Mouse (Mus musculus) embryonic facial prominence, embryonic 11.5 days (tissue): ENCODE measurements around the gene Pigv. TPM values are rescaled to one million over a fixed set of nuclear protein-coding genes. Genes with fewer than 3 reads are reported as not detected.
A peak's percentile ranks its signal among the peaks of the same experiment; 100 is the strongest.

Source experiments
- ATAC-seq: fragments of 200-750 bp; cut with Nextera tagmentation; replicated peaks from 2 replicates; pipeline ENCODE4 v1.8.0; 2017; ENCODE audit warnings: low read depth; ENCODE audit not compliant: insufficient number of reproducible peaks, low FRiP score, low TSS enrichment
- DNase-seq: peaks from one replicate; pipeline ENCODE4 v3.0.0-alpha.2; 2015; ENCODE audit warnings: low spot score
- H3K27ac ChIP-seq: fragments of 300-500 bp; sonication (generic); replicated peaks from 2 replicates; pipeline ENCODE4 v1.5.1; 2014; ENCODE audit warnings: mild to moderate bottlenecking, low read depth, low read length, control low read depth
- H3K27me3 ChIP-seq: fragments of 300-500 bp; sonication (generic); 2 replicates; pipeline ENCODE4 v1.6.1; 2014; ENCODE audit warnings: mild to moderate bottlenecking, low read length, moderate library complexity, mixed read lengths; ENCODE audit not compliant: control insufficient read depth, insufficient read depth
- H3K36me3 ChIP-seq: fragments of 300-500 bp; sonication (generic); replicated peaks from 2 replicates; pipeline ENCODE4 v1.6.1; 2014; ENCODE audit warnings: low read depth, mild to moderate bottlenecking, low read length, moderate library complexity, mixed read lengths; ENCODE audit not compliant: control insufficient read depth, insufficient read depth
- H3K4me1 ChIP-seq: fragments of 300-500 bp; sonication (generic); 2 replicates; pipeline ENCODE4 v1.6.1; 2014; ENCODE audit warnings: low read length, mixed read lengths; ENCODE audit not compliant: control insufficient read depth, insufficient read depth
- H3K4me2 ChIP-seq: fragments of 300-500 bp; sonication (generic); 2 replicates; pipeline ENCODE4 v1.6.1; 2014; ENCODE audit warnings: low read depth, mild to moderate bottlenecking, control low read depth, low read length, moderate library complexity
- H3K4me3 ChIP-seq: fragments of 300-500 bp; sonication (generic); 2 replicates; pipeline ENCODE4 v1.5.1; 2014; ENCODE audit warnings: low read depth, low read length, control low read depth
- H3K9ac ChIP-seq: fragments of 300-500 bp; sonication (generic); replicated peaks from 2 replicates; pipeline ENCODE4 v1.6.1; 2014; ENCODE audit warnings: mild to moderate bottlenecking, control low read depth, low read length
- H3K9me3 ChIP-seq: fragments of 300-500 bp; sonication (generic); replicated peaks from 2 replicates; pipeline ENCODE4 v1.6.1; 2016; ENCODE audit warnings: mild to moderate bottlenecking, low read length, inconsistent platforms, mixed read lengths; ENCODE audit not compliant: control insufficient read depth
- WGBS: fragments of 180-500 bp; shearing (Covaris S2); extraction: QIAGEN DNeasy Blood & Tissue Kit; methylation state at CpG from one replicate; pipeline ENCODE4 v1.1.7; 2014; 5-methylcytosine and 5-hydroxymethylcytosine counted together
- polyA plus RNA-seq: library from polyadenylated mRNA; unstranded; fragments of >200 nt; fragmentation: Nextera tagmentation; extraction: Ambion mirVana; gene quantifications from 2 replicates; pipeline ENCODE4 v1.2.1, GENCODE M21; 2014

The Pigv gene
- polyA plus RNA-seq, 1 experiment from 2014 or later, result 9.9 TPM

- H3K4me2 ChIP-seq, result peak overlapping the region; percentile 69
- H3K27me3 ChIP-seq, result no peaks in the 10 kb centered on the region
- H3K4me3 ChIP-seq, result peak overlapping the region; percentile 65
- ATAC-seq (no peak), DNase-seq (peak; percentile 89)
- H3K4me1 ChIP-seq, result no peaks in the 10 kb centered on the region; the same call in 1 of the 2 replicates
- WGBS, result 5% methylated on average over 13 of the region's 13 CpGs
- peak overlapping the region; percentile 91 for H3K9ac ChIP-seq
- no peaks in the 10 kb centered on the region for H3K9me3 ChIP-seq
- H3K27ac ChIP-seq, result peak overlapping the region; percentile 95
- no peaks in the 10 kb centered on the region for H3K36me3 ChIP-seq
These were observed 1.1 kb downstream of the Pigv start for GRCm38 (mm10) chr4:133671184-133671880.

GRCm38 (mm10) chr4:133669652-133670210 is 2.7 kb downstream of the Pigv start:
- H3K9me3 ChIP-seq, result no peaks in the 10 kb centered on the region
- no peak overlapping the region for H3K4me3 ChIP-seq
- no peaks in the 10 kb centered on the region for H3K36me3 ChIP-seq
- H3K9ac ChIP-seq, result no peak overlapping the region
- 69% methylated on average over 6 of the region's 6 CpGs for WGBS
- DNase-seq (no peak), ATAC-seq (no peak)
- H3K27ac ChIP-seq, result no peak overlapping the region
- no peak overlapping the region for H3K4me2 ChIP-seq
- H3K27me3 ChIP-seq, result no peaks in the 10 kb centered on the region
- H3K4me1 ChIP-seq, result no peaks in the 10 kb centered on the region; the same call in 1 of the 2 replicates

- H3K9ac ChIP-seq, result no peak overlapping the region
These were observed 3.9 kb downstream of the Pigv start for GRCm38 (mm10) chr4:133668537-133668936.

GRCm38 (mm10) chr4:133666199-133666598 is 6.2 kb downstream of the Pigv start:
- Histone ChIP-seq H3K9me3 (no peaks in the 10 kb centered on the region), H3K36me3 (peaks cover 2% of the 10 kb centered on the region; the same call in 1 of the 2 replicates), H3K4me1 (no peaks in the 10 kb centered on the region), H3K27me3 (no peaks in the 10 kb centered on the region), H3K4me3 (no peak overlapping the region), H3K4me2 (no peak overlapping the region), H3K27ac (no peak overlapping the region), H3K9ac (no peak overlapping the region)
- WGBS, result 86% methylated on average over 6 of the region's 6 CpGs
- DNase-seq (no peak), ATAC-seq (no peak)

More at GRCm38 (mm10) chr4:133668537-133668936, 3.9 kb downstream of the Pigv start:
- WGBS, result 76% methylated on average over 3 of the region's 3 CpGs
- no peak overlapping the region for H3K27ac ChIP-seq
- no peaks in the 10 kb centered on the region for H3K4me1 ChIP-seq
- H3K4me3 ChIP-seq, result no peak overlapping the region
- no peak overlapping the region for H3K4me2 ChIP-seq
- H3K36me3 ChIP-seq, result no peaks in the 10 kb centered on the region
- H3K27me3 ChIP-seq, result no peaks in the 10 kb centered on the region
- ATAC-seq (no peak), DNase-seq (no peak)
- no peaks in the 10 kb centered on the region for H3K9me3 ChIP-seq

GRCm38 (mm10) chr4:133665118-133665517 is 7.3 kb downstream of the Pigv start:
- 64% methylated on average over 11 of the region's 11 CpGs for WGBS
- no peak overlapping the region for H3K4me2 ChIP-seq
- H3K27ac ChIP-seq, result no peak overlapping the region
- peaks cover 5% of the 10 kb centered on the region; the same call in 1 of the 2 replicates for H3K4me1 ChIP-seq
- H3K27me3 ChIP-seq, result no peaks in the 10 kb centered on the region
- H3K9ac ChIP-seq, result no peak overlapping the region
- no peak overlapping the region for H3K4me3 ChIP-seq
- H3K9me3 ChIP-seq, result no peaks in the 10 kb centered on the region
- peaks cover 2% of the 10 kb centered on the region; the same call in 1 of the 2 replicates for H3K36me3 ChIP-seq
- no peak for ATAC-seq
- no peak for DNase-seq

- DNase-seq, result no peak
- H3K4me1 ChIP-seq, result peaks cover 5% of the 10 kb centered on the region; the same call in 1 of the 2 replicates
- 88% methylated on average over 8 of the region's 8 CpGs for WGBS
These were observed 9.5 kb downstream of the Pigv start for GRCm38 (mm10) chr4:133662945-133663344.

GRCm38 (mm10) chr4:133662421-133662820 is 10.0 kb downstream of the Pigv start:
- DNase-seq (no peak), ATAC-seq (no peak)
- Histone ChIP-seq H3K4me2 (no peak overlapping the region), H3K4me3 (no peak overlapping the region), H3K4me1 (peaks cover 5% of the 10 kb centered on the region; the same call in 1 of the 2 replicates), H3K27ac (no peak overlapping the region), H3K9me3 (no peaks in the 10 kb centered on the region), H3K9ac (no peak overlapping the region), H3K27me3 (no peaks in the 10 kb centered on the region), H3K36me3 (peaks cover 2% of the 10 kb centered on the region; the same call in 1 of the 2 replicates)
- WGBS, result 89% methylated on average over 8 of the region's 8 CpGs

More at GRCm38 (mm10) chr4:133662945-133663344, 9.5 kb downstream of the Pigv start:
- Histone ChIP-seq H3K9ac (no peak overlapping the region), H3K27me3 (no peaks in the 10 kb centered on the region), H3K36me3 (peaks cover 2% of the 10 kb centered on the region; the same call in 1 of the 2 replicates), H3K4me3 (no peak overlapping the region), H3K4me2 (no peak overlapping the region), H3K27ac (no peak overlapping the region), H3K9me3 (no peaks in the 10 kb centered on the region)
- ATAC-seq, result no peak
